Mouse (Mus musculus) monocyte, adult 2 months (primary cell): Measurements from ENCODE around the gene Kcnma1.

Experiments
- DNase-seq, 2 experiments: peaks; one replicate each; pipeline ENCODE4 v3.0.0; 2022; ENCODE audit warnings: low spot score in 2 of 2, low read depth in 1 of 2

The Kcnma1 gene

DNA sequence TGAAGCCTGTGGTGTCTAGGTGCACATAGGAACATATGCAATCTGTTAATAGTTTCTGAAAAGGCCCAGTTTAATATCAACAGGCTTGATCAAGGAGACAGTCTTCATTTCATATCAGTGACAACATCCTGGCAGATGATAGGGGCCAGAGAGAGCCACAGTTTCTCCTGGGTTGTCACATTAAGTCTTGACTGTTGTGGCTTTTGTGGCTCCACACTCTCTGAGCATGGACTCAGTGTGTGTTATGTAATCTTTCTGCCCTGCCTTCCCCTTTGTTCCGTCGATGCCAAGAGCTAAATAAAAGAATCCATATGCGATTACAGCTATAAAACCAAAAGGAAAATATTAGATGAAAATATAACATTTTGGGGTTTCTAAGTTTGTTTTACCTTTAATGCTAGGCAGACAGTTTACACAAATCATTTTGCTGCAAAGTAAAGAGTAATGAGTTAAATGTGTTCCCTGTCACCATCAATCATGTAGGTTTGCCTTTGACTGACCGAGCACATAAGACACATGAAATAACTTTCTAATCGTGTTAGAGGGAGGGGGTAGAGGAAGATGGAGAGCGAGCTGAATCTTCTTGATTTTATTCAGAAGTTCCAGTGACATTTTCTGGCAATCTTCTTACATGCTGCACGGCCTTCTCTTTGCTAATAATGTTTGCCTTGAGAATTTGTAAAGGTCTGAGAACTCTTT is 528.3 kb downstream of the Kcnma1 start:
- no peak for DNase-seq

DNA sequence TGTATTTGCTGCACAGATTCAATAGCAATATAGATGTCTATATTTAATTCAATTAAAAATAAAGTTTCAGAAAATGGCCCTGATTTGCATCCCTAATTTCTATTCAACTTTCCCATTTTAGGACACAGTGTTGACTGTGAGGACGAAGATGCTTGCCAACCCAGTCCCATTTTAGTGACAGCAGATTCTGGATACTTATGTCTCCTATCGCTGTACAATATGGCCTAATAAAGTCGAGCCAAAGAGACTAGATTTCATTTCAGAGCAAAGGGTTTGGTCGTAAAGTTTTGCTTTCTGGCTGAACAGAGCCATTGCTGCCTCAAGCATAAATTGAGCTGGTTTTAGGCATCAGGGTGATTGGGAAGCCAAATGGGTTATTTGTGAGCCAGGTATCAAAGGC is 539.2 kb downstream of the Kcnma1 start:
- DNase-seq, result no peak

DNA sequence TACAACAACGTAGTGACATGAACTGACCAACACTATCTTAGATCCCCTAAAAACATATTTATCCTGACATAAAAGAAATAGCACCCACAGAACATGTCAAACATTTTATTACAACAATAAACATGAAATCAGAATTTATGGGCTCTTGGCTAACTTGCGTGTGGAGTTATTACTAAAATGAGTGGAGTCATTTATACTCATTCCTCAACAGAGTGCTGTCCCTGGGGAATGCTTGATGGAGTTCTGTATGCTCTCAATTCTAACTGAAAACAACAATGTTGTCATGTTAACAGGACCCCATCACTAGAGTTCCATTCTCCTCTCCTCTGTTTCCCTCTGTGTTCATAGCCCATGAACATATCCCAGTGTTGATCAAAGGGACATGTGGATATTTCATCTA is 544.2 kb downstream of the Kcnma1 start:
- DNase-seq, result no peak

DNA sequence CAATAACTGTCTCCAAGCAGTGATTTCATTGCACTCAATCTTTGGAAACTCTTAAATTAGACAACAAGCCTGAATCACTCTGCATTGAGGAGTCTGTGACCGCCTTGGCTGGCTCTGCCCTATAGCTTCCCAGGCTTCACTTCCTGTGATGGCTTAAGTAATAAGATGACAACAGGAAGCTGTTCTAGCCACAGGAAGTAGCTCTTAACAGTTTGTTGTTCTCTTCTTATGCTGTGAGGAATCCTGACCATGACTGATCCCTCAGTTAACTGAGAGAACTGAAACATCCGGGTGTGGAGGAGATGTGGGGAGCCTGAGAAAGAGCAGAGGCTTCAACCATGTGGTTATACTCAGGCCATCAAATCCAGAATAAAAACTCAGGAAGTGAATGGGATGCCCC is 549.2 kb downstream of the Kcnma1 start:
- peak; percentile 1 to 27 for DNase-seq

DNA sequence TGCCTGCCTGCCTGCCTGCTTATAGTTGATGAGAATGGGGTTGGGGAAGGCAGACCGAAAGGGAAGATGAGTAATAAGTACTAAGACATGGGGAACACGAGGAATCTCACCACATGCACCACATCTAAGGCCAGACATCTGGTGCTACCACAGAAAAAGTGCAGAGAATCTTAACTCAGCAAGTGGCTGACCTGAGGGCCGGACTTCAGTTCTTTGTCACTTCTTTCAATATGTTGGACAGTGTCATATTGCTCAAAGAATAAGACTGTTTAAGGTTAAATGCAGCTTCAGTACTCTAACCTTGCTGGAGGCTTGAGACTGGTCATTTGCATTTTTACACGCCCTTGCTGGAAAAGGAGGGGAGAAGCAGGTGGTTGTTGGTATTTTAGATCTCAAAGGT is 555.7 kb downstream of the Kcnma1 start:
- DNase-seq, result no peak

DNA sequence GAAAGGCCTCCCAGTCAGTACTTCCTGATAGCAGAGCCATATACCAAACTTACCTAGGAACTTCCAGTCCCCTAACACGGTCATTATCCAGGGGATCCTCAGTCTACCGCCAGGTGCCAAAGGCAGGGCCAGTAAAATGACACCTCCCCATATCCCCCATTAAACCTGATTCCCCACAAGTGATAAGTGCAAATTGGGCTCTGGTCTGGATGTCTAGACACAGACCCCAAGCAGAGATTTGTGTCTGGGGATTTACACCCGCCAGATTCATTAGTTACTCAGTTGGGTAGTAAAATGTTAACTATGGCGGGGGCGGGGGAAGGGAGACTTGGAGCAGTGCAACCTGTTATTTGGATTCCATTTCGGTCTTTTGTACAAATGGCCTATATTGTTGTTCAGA is 562.6 kb downstream of the Kcnma1 start:
- DNase-seq, result no peak

DNA sequence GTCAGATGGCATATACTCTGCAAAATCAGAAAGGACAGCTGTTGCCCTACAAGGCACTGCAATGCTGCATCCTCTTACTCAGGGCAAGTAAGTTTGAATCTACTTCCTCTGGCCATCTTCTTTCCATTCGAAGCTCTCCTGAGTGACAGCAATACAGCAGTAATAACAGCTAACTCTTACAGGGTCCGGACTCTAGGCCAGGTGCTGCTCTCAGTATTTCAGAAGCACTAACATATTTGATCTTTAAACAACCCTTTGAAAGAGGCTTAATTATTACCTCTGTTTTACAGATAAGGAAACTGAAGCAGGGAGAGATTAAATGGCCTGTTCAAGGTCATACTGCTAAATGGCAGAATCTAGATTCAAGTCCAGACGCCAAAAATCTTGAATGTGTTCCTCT is 576.8 kb downstream of the Kcnma1 start:
- DNase-seq, result no peak

DNA sequence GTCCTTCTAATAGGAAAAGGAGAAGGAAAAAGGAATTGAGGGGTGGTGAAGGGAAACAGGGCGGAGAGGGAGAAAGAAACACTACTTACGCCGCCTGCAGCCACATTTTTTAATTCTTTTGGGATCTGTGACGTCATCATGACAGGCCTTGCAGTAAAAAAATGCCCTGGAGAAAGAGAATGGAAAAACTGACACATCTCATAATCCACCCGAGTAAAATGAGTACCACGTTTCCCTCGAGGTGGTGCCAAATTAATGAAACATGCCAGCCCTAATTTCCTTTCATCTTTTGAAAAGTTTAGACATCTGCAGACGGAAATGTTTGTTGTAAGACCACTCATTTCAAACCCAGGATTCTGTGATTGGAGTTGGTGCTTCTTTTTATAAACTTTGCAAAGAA is 578.4 kb downstream of the Kcnma1 start:
- no peak for DNase-seq

DNA sequence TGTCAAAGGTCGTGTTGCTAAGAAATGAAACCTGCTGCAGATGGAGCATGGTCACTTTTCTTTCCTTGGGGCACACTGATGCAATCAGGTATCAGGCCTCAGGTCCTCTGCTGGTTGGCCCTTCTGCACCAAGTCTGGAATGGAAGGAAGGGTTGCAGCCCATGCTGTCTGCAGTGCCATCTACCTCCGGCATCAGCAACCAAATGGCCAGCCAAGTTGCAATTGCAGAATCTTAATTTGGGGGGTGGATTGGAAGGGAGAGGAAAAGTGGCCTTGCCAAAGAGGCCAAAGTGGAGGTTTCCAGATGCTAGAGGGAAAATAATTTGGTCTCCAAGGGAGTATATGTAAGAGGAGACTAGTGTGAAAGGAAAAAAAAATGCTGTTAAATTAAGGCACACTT is 584.3 kb downstream of the Kcnma1 start:
- no peak for DNase-seq

DNA sequence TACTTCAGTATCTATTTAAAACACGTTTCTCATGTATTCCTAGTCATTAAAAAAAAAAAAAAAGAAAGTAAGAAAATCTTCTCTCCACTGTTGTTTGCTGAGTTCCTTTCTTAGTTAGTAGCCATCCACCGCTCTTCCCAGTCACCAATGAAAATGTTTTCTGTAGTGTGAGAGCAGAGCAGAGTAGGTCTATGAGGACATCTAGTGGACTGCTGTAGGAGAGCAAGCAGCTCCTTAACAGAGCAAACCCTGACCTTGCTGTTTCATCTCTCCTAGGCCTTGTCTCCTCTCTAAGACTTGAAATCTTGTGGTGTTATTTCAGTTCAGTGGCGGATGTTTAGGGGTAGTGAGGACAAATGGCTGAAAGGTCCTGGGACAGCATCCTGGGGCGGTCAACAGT is 585.2 kb downstream of the Kcnma1 start:
- no peak for DNase-seq

DNA sequence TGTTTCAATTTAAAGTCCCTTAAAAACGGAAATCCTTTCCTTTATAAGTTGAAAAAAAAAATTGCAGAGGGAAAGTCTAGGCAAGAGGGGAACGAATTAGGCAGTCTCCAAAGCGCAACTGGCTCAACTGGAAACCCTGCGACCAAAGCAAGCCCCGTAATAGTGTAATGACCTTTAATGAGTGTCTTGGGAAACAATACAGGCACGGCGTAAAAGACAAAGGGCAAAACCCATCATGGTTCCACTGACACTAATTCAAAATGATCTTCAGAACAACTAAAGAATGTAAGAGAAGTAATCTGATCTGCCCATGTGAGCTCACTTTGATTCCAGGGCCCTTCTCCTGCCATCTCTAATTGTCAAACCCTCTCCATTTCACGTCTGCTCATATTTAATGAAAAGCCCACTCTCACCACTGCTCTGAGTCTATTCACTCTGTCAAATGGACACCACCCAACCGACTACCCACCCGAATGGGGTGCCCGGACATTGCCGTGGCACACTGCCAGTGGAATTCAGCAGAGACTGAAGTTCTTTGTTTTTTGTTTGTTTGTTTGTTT is 591.7 kb downstream of the Kcnma1 start:
- no peak for DNase-seq

DNA sequence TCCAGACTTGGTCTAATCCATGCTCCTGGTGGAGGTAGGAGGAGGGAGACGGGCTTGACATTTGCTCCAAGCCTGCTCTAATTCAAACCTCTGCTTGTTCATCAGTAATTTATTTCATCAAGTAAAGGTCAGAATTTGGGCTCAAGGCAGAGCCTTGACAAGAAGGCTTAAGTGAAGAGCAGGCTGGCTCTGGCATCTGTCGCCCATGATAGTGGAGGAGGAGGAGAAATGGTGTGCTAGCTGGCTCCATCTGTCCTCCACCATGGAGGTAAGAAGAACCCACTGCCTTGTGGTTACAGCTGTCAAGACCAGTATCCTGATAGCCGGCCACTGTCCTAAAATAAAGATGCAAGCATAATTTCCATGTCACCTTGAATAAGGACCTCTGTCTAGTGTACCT is 595.3 kb downstream of the Kcnma1 start:
- DNase-seq, result no peak

DNA sequence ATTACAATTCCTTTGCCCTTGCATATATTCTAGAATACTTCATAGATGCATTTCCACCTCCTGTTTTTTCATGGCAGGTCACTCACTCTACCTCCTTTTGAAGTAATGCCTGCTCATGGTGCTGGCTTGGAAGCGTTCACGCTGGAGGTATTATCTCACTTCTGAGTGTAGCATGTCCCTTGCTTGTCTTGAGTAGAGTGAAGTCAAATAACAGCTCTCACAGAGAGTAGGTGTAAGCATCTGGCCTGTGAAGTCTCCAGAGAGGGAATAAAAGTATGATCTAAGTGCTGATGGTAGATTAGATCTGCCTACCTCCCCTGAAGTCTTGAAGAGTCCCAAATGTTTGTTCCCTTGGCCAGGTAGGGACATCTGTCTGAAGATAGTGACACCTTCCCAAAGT is 607.2 kb downstream of the Kcnma1 start:
- DNase-seq, result no peak

DNA sequence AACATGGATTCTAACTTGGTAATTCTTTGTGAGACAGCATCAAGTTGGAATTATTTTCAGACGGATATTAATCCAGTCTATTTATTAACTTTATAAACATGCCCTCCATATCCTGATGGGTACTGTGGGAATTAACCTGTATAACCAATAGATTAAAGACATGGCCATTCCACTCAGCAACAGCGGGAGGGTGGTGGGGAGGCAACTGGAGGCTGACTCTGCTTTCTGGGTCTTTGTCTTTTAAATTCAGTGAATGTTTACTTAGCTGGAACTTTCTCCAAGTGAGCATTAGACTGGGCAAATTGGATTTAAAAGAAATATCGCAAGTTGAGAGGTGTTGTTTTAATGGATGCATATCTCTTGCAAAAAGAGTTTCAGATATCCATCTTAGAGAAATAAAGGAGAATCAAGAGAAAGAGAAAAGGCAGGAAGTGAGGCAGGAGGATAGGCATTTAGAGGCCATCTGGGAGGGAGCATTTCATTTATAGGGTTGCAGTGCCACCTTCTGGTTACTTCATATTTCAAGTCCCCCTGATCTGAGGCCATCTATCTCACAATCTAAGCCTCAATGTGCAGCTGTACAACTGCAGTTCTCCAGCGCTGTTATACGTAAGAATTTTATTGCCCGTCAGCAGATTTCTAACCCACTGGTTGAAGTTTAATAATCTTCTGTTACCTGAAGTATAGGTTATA is 613.4 kb downstream of the Kcnma1 start:
- no peak for DNase-seq

DNA sequence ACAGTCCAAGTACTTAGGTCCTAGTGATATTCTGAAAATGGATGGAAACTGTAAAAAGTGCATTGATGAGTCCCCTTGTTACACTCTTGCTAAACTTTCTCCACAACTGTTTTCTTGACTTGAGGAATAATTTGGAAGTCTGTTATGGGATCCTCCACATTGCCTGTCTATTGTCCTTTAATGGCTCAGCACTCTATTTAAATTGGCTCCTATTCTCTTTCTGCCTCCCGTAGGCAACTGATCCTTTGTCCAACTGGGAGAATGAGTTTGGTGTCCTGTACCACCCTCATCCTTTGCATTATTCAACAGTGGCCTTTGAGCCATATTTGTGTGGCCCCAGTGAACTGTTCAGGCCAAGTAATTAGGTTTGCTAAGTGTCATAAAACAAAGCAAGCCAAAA is 616.6 kb downstream of the Kcnma1 start:
- no peak for DNase-seq

DNA sequence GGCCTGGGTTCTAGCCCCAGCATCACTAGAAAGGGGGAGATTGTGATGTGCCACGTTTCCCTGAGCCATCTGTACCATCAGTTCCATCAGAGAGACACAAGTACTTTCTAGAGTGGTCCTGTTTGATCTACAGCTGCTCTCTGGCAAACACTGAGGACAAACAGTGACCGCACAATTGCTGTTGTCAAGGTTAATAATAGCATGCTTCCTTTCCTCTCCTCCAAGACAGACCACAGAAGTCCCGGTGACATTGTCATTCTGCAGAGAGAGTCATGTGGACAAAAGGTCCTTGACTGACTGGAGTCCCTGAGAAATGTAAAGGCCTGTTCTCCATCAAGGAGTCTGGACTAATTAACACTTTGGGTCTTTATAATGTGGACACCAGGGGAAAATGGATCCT is 622.7 kb downstream of the Kcnma1 start:
- no peak for DNase-seq

DNA sequence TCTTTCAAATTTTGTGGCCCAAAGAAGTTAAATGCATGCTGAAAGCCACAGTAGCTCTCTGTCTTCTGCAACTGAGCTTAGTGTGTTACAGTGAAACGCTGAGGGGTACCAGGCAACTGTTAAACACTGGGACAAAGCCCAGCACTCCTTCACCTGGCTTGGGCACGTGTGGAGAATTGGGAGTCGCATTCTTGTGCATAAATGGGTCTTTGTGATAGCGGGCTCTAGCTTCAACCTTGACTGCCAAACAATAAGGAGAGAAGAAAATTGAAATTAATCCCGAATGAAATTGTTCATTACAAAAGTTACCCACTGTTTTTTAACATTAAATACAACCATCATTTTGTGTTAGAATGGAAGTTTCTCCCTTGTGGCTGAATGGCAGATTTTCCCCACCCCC is 623.5 kb downstream of the Kcnma1 start:
- no peak for DNase-seq

DNA sequence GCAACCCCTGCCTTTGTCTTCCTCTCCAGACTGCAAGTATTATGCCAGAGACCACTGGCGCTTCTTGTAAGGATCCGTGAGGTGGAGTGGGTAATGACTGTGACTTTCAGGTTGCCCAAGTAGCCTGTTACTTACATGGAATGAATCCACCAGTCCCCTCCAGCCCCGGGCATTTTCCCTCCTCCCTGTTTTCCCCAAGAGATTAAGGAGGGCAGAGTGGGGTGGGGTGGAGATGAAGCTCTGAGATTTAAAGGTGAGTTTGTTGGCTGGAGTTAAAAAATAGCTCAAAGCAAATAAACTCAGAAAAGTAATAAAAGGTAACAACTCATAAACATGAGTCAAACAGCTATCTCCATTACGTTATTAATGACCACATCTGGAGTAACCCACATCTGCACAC is 624.1 kb downstream of the Kcnma1 start:
- no peak for DNase-seq

DNA sequence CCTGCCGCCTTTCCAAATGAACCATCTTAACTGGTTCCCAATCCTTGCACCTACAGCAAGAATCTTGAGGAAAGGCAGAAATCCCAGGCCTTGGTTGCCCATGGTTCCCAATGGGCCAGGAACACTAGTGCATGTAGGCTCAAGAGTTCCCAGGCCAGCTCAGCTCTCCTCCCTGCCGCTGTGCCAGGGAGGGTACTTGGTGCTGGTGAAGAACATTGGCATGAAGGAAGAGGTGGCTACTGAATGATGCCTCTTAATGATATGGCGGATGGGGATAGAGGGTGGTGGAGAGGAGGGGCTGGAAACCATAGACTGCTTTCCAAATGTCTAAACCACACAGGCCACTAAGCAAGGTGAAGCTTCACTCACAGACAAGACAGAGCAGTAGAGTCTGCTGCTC is 627.5 kb downstream of the Kcnma1 start:
- no peak for DNase-seq

DNA sequence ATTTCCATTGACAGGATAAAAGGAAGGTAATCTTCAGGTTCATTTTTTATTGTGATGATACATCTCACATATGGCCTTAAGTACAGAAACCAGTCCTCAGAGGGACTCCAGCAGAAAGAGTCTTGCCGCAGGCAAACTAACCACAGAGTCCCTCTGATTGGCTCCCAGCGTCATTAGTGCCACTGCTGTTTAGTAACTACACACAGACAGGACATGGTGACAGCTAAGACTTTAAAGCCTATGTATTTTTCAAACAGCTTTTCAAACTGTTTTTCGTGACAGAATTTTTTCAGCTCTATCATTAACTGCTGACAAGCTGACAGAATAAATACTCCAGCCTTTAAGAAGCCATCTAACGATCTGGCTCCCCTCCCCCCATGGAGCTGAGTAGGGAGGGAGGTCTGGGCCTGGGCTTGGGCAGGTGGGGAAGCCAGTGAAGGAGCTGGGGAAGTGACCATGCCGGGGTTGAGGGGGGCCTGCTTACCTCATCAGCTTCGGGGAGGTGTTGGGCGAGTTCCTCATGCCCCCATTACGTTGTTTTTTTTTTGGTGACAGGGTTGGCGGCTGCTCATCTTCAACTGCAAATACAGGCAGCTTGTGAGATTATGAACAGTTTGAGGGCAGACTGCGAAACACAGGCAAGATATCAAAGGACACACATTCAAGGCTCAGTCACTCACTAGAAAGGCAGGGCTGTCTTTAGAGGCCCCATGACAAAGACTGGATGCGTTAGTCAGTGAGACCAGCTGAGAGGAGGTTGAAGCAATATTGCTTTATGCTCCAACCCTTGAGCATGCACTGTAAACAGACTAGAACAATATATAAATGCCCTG is 628.3 kb downstream of the Kcnma1 start:
- no peak for DNase-seq

DNA sequence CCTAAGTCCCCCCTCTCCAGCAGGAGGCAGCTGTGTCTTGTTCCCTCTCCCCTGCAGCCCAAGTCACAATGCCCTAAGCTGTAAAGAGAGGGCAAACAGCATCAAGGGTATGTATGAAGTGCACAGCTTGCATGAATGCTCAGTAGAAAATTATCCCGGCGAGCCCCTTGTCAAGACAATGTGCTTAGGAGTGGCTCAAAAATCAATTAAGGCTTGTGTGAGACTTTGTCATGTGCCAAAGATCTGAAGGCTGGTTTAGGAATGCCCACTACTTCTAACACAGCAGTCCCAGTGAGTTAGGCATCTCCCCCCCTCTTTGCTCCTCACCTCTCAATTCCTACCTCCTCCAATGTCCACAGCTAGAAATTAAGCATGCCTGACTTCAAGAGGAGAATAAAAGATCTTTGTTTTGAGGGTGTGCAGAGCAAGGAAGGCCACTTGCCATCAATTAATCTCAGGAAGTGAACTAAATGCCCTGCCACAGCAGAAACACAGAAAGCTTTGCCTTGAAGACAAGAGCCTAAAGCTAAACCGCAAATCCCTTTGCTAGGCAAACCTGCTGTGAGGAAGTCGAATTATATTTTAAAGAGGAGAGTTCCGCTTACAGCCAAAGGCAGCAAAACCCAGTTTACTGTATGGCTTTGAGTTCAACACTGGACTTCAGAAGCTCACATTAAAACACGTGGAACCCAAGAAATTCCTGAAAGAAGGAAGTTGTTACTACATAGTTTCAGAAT is 635.8 kb downstream of the Kcnma1 start:
- no peak for DNase-seq
